Mouse (Mus musculus): ENCODE measurements around the gene Tymp. TPM values are rescaled to one million over a fixed set of nuclear protein-coding genes. Genes with fewer than 3 reads are reported as not detected.

Tymp gene
- 1.5 and 1.9 TPM in 2 replicates for polyA plus RNA-seq (2015; fragmentation: Nextera tagmentation; extraction: Ambion mirVana)

DNA sequence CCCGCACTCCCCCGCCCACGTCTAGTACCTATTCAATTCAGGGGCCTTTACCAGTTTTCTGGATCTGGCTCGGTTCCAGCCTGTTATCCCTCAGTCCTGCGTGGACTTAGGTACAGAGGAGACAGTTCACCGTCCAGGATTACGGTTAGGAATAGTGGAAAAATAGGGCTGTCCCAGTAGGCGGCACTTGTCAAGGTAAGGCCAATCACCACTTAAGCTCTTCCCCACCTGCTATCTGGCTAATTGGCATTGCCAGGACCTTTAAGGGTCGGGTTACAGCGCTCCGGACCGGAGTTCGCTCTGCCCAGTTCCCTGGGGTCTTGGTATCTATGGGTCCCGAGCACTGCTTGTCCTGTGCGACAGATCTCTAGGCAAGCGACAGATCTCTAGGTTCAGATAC lies at the start of gene Tymp:
Tymp (minus strand) TSS at position 83 of the 400 bp plus-strand sequence.

DNA sequence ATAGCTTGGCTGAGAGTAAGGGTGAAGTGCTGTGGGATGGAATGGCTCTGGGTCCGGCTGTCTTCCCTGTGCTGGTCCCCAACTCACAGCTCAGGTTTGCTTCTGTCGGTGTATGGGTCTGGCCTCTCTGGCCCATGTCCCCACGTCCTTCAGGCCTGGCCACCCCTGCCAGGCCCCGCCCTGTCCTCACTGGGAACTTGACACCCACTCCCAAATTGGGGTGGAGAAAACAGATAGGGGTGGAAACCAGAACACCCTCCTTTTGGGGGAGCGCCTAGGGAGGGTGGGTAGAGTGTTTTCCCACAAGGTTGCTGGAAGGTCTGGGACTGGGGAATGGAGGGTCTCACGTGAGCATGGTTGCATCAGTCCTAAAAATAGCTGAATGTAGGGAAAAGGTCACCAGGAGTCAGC lies 48.9 kb upstream of the Tymp start, which contains the start of gene Cpt1b:
Cpt1b (minus strand) TSS at position 153 of the 411 bp plus-strand sequence.

DNA sequence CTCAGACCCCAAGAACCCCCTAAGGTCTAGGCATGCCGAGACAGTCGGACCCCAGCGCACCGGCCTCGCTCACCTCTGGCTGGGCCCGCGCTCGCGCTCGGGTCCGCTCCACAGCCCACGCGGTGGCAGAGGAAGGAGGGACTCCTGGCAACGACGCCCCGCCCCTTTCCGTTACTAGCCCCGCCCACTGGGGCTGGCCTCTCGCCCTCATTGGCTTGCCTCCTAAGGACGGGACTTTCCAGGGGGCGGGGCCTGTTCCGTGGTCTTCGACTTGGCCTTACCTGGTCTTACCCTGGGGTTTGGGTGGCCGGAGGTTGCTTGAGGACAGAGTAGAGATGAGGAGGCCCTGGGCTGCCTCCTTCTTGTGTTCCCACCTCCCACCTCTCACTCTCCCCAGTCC lies 33.3 kb upstream of the Tymp start, which contains the start of gene Syce3:
Syce3 (minus strand) TSS at position 386 of the 400 bp plus-strand sequence.

GRCm38 (mm10) chr15:89384617-89385016 lies 7.8 kb upstream of the Tymp start, which contains the start of gene Klhdc7b:
Klhdc7b (plus strand) TSS chr15:89384917.

GRCm38 (mm10) chr15:89378831-89379401 lies 2.1 kb upstream of the Tymp start, which contains the start of gene Odf3b:
Odf3b (minus strand) TSS chr15:89379282.

GRCm38 (mm10) chr15:89373762-89374248 lies 3.0 kb downstream of the Tymp start, which contains the start of gene Sco2:
Sco2 (minus strand) TSS chr15:89373846.

GRCm38 (mm10) chr15:89355241-89356187 lies 21.3 kb downstream of the Tymp start, which contains the start of the genes Lmf2 and Ncaph2:
Lmf2 (minus strand) TSS chr15:89355659.
Ncaph2 (plus strand) TSS chr15:89355719.

GRCm38 (mm10) chr15:89334271-89334670 lies 42.6 kb downstream of the Tymp start, which contains the start of gene Miox:
Miox (plus strand) TSS chr15:89334398.

GRCm38 (mm10) chr15:89322670-89323522 lies 53.9 kb downstream of the Tymp start, which contains the start of gene Adm2:
Adm2 (plus strand) TSS chr15:89322720.

Other genes with a start within 250 kb of the Tymp start
- gene Hdac10, start 248.3 kb downstream of the Tymp start, polyA plus RNA-seq (2015; fragmentation: Nextera tagmentation; extraction: Ambion mirVana): 11.7 and 14.0 TPM in 2 replicates
- 6.3 and 6.7 TPM in 2 replicates for gene Mapk12, start 236.3 kb downstream of the Tymp start, polyA plus RNA-seq (2015; fragmentation: Nextera tagmentation; extraction: Ambion mirVana)
- gene Mapk11, start 227.4 kb downstream of the Tymp start, polyA plus RNA-seq (2015; fragmentation: Nextera tagmentation; extraction: Ambion mirVana): 2.8 and 3.0 TPM in 2 replicates
- 109 and 111 TPM in 2 replicates for gene Plxnb2, start 196.3 kb downstream of the Tymp start, polyA plus RNA-seq (2015; fragmentation: Nextera tagmentation; extraction: Ambion mirVana)
- gene Dennd6b, start 180.5 kb downstream of the Tymp start, polyA plus RNA-seq (2015; fragmentation: Nextera tagmentation; extraction: Ambion mirVana): 3.4 and 4.0 TPM in 2 replicates
- gene Ppp6r2, start 165.5 kb downstream of the Tymp start, polyA plus RNA-seq (2015; fragmentation: Nextera tagmentation; extraction: Ambion mirVana): 16.6 and 18.9 TPM in 2 replicates
- gene Sbf1, start 61.7 kb downstream of the Tymp start, polyA plus RNA-seq (2015; fragmentation: Nextera tagmentation; extraction: Ambion mirVana): 30.5 and 30.9 TPM in 2 replicates
- 0.40 and 0.57 TPM in 2 replicates for gene Adm2, start 54.3 kb downstream of the Tymp start, polyA plus RNA-seq (2015; fragmentation: Nextera tagmentation; extraction: Ambion mirVana)
- not detected in 2 replicates for gene Miox, start 42.6 kb downstream of the Tymp start, polyA plus RNA-seq (2015; fragmentation: Nextera tagmentation; extraction: Ambion mirVana)
- gene Lmf2, start 21.4 kb downstream of the Tymp start, polyA plus RNA-seq (2015; fragmentation: Nextera tagmentation; extraction: Ambion mirVana): 43.3 and 44.4 TPM in 2 replicates
- 87.6 and 102 TPM in 2 replicates for gene Ncaph2, start 21.3 kb downstream of the Tymp start, polyA plus RNA-seq (2015; fragmentation: Nextera tagmentation; extraction: Ambion mirVana)
- gene Sco2, start 3.2 kb downstream of the Tymp start, polyA plus RNA-seq (2015; fragmentation: Nextera tagmentation; extraction: Ambion mirVana): 5.2 and 7.6 TPM in 2 replicates
- gene Odf3b, start 2.2 kb upstream of the Tymp start, polyA plus RNA-seq (2015; fragmentation: Nextera tagmentation; extraction: Ambion mirVana): 0.17 and 0.23 TPM in 2 replicates
- not detected in 2 replicates for gene Klhdc7b, start 7.9 kb upstream of the Tymp start, polyA plus RNA-seq (2015; fragmentation: Nextera tagmentation; extraction: Ambion mirVana)
- not detected in 2 replicates for gene Syce3, start 33.5 kb upstream of the Tymp start, polyA plus RNA-seq (2015; fragmentation: Nextera tagmentation; extraction: Ambion mirVana)
- 0.67 and 0.69 TPM in 2 replicates for gene Cpt1b, start 48.8 kb upstream of the Tymp start, polyA plus RNA-seq (2015; fragmentation: Nextera tagmentation; extraction: Ambion mirVana)
- gene C730034F03Rik, start 52.5 kb upstream of the Tymp start, polyA plus RNA-seq (2015; fragmentation: Nextera tagmentation; extraction: Ambion mirVana): 2.0 and 2.6 TPM in 2 replicates
- gene Gm44502, start 52.7 kb upstream of the Tymp start, polyA plus RNA-seq (2015; fragmentation: Nextera tagmentation; extraction: Ambion mirVana): 0.19 TPM in 1 of 2 replicates, not detected in the other
- gene Chkb, start 52.9 kb upstream of the Tymp start, polyA plus RNA-seq (2015; fragmentation: Nextera tagmentation; extraction: Ambion mirVana): 35.8 and 36.2 TPM in 2 replicates
- 0.63 and 1.0 TPM in 2 replicates for gene Mapk8ip2, start 76.9 kb upstream of the Tymp start, polyA plus RNA-seq (2015; fragmentation: Nextera tagmentation; extraction: Ambion mirVana)
- 22.7 and 25.5 TPM in 2 replicates for gene Arsa, start 100.4 kb upstream of the Tymp start, polyA plus RNA-seq (2015; fragmentation: Nextera tagmentation; extraction: Ambion mirVana)
- 0.55 and 0.70 TPM in 2 replicates for gene Shank3, start 122.6 kb upstream of the Tymp start, polyA plus RNA-seq (2015; fragmentation: Nextera tagmentation; extraction: Ambion mirVana)
- 0.10 and 0.11 TPM in 2 replicates for gene Acr, start 191.3 kb upstream of the Tymp start, polyA plus RNA-seq (2015; fragmentation: Nextera tagmentation; extraction: Ambion mirVana)
- gene Rabl2, start 214.9 kb upstream of the Tymp start, polyA plus RNA-seq (2015; fragmentation: Nextera tagmentation; extraction: Ambion mirVana): 16.4 and 19.0 TPM in 2 replicates